Mouse (Mus musculus) liver, embryonic 16.5 days (tissue): ENCODE results near the gene Ogfod1. TPM values are rescaled to one million over a fixed set of nuclear protein-coding genes. Genes with fewer than 3 reads are reported as not detected.

Source experiments
- ATAC-seq: fragments of 200-750 bp; cut with Nextera tagmentation; 2 replicates; pipeline ENCODE4 v1.8.0; 2017; ENCODE audit warnings: low read depth, mild to moderate bottlenecking, moderate number of reproducible peaks, moderate library complexity
- H3K27ac ChIP-seq: fragments of 300-500 bp; sonication (generic); 2 replicates; pipeline ENCODE4 v1.5.1; 2014; ENCODE audit warnings: mild to moderate bottlenecking, low read length
- H3K27me3 ChIP-seq: fragments of 300-500 bp; sonication (generic); 2 replicates; pipeline ENCODE4 v1.6.1; 2014; ENCODE audit warnings: low read depth, low read length, mixed read lengths; ENCODE audit not compliant: control insufficient read depth, insufficient read depth
- H3K36me3 ChIP-seq: fragments of 300-500 bp; sonication (generic); 2 replicates; pipeline ENCODE4 v1.6.1; 2014; ENCODE audit warnings: mild to moderate bottlenecking; ENCODE audit not compliant: control insufficient read depth, insufficient read depth
- H3K4me1 ChIP-seq: fragments of 300-500 bp; sonication (generic); 2 replicates; pipeline ENCODE4 v1.6.1; 2014; ENCODE audit warnings: low read depth, low read length, mixed read lengths; ENCODE audit not compliant: control insufficient read depth
- H3K4me2 ChIP-seq: fragments of 300-500 bp; sonication (generic); 2 replicates; pipeline ENCODE4 v1.6.1; 2014; ENCODE audit warnings: low read depth, low read length, mixed read lengths
- H3K4me3 ChIP-seq: fragments of 300-500 bp; sonication (generic); 2 replicates; pipeline ENCODE4 v1.5.1; 2014; ENCODE audit warnings: low read depth, mild to moderate bottlenecking, low read length
- H3K9ac ChIP-seq: fragments of 300-500 bp; sonication (generic); 2 replicates; pipeline ENCODE4 v1.6.1; 2014; ENCODE audit warnings: low read depth, low read length
- H3K9me3 ChIP-seq: fragments of 300-500 bp; sonication (generic); replicated peaks from 2 replicates; pipeline ENCODE4 v1.6.1; 2016; ENCODE audit warnings: low read length; ENCODE audit not compliant: control insufficient read depth
- WGBS: fragments of 180-500 bp; shearing (Covaris S2); extraction: QIAGEN DNeasy Blood & Tissue Kit; methylation state at CpG from one replicate; pipeline ENCODE4 v1.1.7; 2014; ENCODE audit not compliant: insufficient replicate concordance; 5-methylcytosine and 5-hydroxymethylcytosine counted together
- polyA plus RNA-seq: library from polyadenylated mRNA; unstranded; fragments of >200 nt; fragmentation: Nextera tagmentation; extraction: Ambion mirVana; gene quantifications from 2 replicates; pipeline ENCODE4 v1.2.1, GENCODE M21; 2015

Gene Ogfod1
- polyA plus RNA-seq, 1 experiment from 2014 or later, result 4.4 TPM

- 60% methylated on average over 6 of the region's 6 CpGs for WGBS
- H3K36me3 ChIP-seq, result peaks cover 2% of the 10 kb centered on the region; the same call in 1 of the 2 replicates
Measured at GRCm38 (mm10) chr8:94057157-94057854, 20.3 kb downstream of the Ogfod1 start.

GRCm38 (mm10) chr8:94066121-94066863, 29.3 kb downstream of the Ogfod1 start:
- no peaks in the 10 kb centered on the region for H3K4me1 ChIP-seq
- no peak overlapping the region for H3K9ac ChIP-seq
- H3K4me3 ChIP-seq, result no peak overlapping the region
- H3K27ac ChIP-seq, result no peak overlapping the region
- no peaks in the 10 kb centered on the region for H3K9me3 ChIP-seq
- H3K27me3 ChIP-seq, result no peaks in the 10 kb centered on the region
- peaks cover 3% of the 10 kb centered on the region; the same call in 1 of the 2 replicates for H3K36me3 ChIP-seq
- H3K4me2 ChIP-seq, result no peak overlapping the region
- 82% methylated on average over 11 of the region's 11 CpGs for WGBS
- ATAC-seq, result no peak

More at GRCm38 (mm10) chr8:94057157-94057854, 20.3 kb downstream of the Ogfod1 start:
- Histone ChIP-seq H3K27ac (no peak overlapping the region), H3K9ac (no peak overlapping the region), H3K4me2 (no peak overlapping the region), H3K9me3 (no peaks in the 10 kb centered on the region), H3K4me3 (no peak overlapping the region), H3K4me1 (no peaks in the 10 kb centered on the region), H3K27me3 (no peaks in the 10 kb centered on the region)
- no peak for ATAC-seq

- Histone ChIP-seq H3K4me1 (no peaks in the 10 kb centered on the region), H3K4me2 (no peak overlapping the region), H3K36me3 (peaks cover 3% of the 10 kb centered on the region; the same call in 1 of the 2 replicates), H3K4me3 (no peak overlapping the region), H3K9ac (no peak overlapping the region), H3K9me3 (no peaks in the 10 kb centered on the region), H3K27ac (no peak overlapping the region), H3K27me3 (no peaks in the 10 kb centered on the region)
- WGBS, result 77% methylated on average over 7 of the region's 7 CpGs
- no peak for ATAC-seq
Measured at GRCm38 (mm10) chr8:94068793-94069192, 31.8 kb downstream of the Ogfod1 start.

GRCm38 (mm10) chr8:94076461-94077192, 39.6 kb downstream of the Ogfod1 start:
- Histone ChIP-seq H3K27ac (no peak overlapping the region), H3K27me3 (no peaks in the 10 kb centered on the region), H3K9me3 (no peaks in the 10 kb centered on the region), H3K36me3 (no peaks in the 10 kb centered on the region), H3K4me2 (no peak overlapping the region), H3K4me1 (no peaks in the 10 kb centered on the region), H3K9ac (no peak overlapping the region), H3K4me3 (no peak overlapping the region)
- WGBS, result 64% methylated on average over 12 of the region's 12 CpGs
- ATAC-seq, result no peak

- Histone ChIP-seq H3K4me1 (no peaks in the 10 kb centered on the region), H3K9me3 (no peaks in the 10 kb centered on the region), H3K27me3 (no peaks in the 10 kb centered on the region), H3K36me3 (no peaks in the 10 kb centered on the region), H3K4me2 (no peak overlapping the region), H3K9ac (no peak overlapping the region), H3K27ac (no peak overlapping the region), H3K4me3 (no peak overlapping the region)
- ATAC-seq, result no peak
- WGBS, result 69% methylated on average over 9 of the region's 9 CpGs
Measured at GRCm38 (mm10) chr8:94087964-94088363, 51.0 kb downstream of the Ogfod1 start.

GRCm38 (mm10) chr8:94089715-94090114, 52.7 kb downstream of the Ogfod1 start:
- 56% methylated on average over 6 of the region's 6 CpGs for WGBS
- ATAC-seq, result no peak
- Histone ChIP-seq H3K27ac (no peak overlapping the region), H3K27me3 (no peaks in the 10 kb centered on the region), H3K36me3 (no peaks in the 10 kb centered on the region), H3K4me3 (no peak overlapping the region), H3K4me2 (no peak overlapping the region), H3K9ac (no peak overlapping the region), H3K9me3 (no peaks in the 10 kb centered on the region), H3K4me1 (no peaks in the 10 kb centered on the region)

GRCm38 (mm10) chr8:94092848-94093247, 55.9 kb downstream of the Ogfod1 start:
- Histone ChIP-seq H3K4me2 (no peak overlapping the region), H3K9ac (no peak overlapping the region), H3K36me3 (no peaks in the 10 kb centered on the region), H3K4me1 (peaks cover 3% of the 10 kb centered on the region), H3K4me3 (no peak overlapping the region), H3K27me3 (no peaks in the 10 kb centered on the region), H3K27ac (no peak overlapping the region), H3K9me3 (no peaks in the 10 kb centered on the region)
- no peak for ATAC-seq
- 67% methylated on average over 9 of the region's 9 CpGs for WGBS

- Histone ChIP-seq H3K4me3 (no peak overlapping the region), H3K9me3 (no peaks in the 10 kb centered on the region), H3K27ac (no peak overlapping the region), H3K36me3 (no peaks in the 10 kb centered on the region), H3K27me3 (no peaks in the 10 kb centered on the region), H3K4me1 (peaks cover 10% of the 10 kb centered on the region), H3K4me2 (no peak overlapping the region), H3K9ac (no peak overlapping the region)
- ATAC-seq, result no peak
- WGBS, result 83% methylated on average over 6 of the region's 6 CpGs
Measured at GRCm38 (mm10) chr8:94094281-94094680, 57.3 kb downstream of the Ogfod1 start.
